Mouse (Mus musculus): Measurements from ENCODE around the gene Rab31.

The Rab31 gene

GRCm38 (mm10) chr17:65669061-65669460 is 103.5 kb downstream of the Rab31 start:
- DNase-seq (ENCODE audit: extremely low read depth, insufficient read length, low spot score) = no peak

DNA sequence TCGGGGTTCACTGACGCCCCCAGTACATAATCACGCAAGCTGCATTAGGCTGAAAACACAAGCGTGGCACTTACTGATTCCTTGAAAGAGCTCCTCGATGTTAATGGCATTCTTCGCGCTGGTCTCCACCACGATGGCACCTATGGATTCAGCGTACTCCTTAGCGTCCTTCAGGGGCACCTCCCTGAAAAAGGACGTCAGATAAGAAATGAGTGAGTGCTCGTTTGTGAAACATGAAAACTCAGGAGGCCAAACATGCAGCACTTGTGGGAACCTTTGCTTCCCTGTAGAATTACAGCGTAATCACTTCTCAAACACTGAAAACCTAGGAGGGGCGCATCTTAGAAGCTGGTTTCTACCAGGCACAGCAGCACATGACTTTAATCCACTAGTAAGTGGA is 104.8 kb downstream of the Rab31 start:
- DNase-seq (ENCODE audit: extremely low read depth, insufficient read length, low spot score) = no peak

DNA sequence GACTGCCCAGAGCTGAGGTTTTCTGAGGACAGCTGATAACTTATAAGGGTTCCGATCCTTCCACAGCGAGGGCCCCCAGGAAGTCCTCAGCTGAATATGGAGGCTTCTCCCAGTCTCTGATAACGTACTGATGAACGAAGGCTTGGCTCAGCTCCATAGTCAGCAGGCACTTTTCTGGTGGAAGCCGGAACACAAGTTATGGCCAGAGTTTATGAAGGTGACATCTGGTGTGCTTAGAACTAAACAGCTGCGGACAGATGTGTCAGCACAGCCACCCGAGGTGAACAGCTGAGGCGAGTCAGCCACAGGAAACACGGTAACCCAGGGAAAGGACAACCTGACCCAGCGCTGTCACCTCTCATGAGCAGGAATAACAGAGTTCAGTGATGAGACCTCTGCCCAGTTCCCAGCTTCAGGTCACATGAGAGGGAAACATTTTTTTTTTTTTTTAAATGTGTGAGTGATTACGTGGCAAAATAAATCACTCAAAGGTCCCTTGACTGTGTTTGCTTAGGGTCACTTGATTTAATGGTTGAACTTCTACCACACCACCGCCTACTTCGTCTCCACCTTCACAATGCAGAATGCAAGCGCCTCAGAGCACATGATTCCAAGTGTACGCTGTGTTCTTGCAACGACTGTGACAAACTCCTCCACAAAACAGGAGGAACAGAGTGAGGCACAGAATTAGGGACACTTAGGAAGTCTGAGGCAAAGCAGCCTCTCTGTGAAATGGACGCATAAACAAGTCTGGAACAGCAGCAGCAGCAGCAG is 106.0 kb downstream of the Rab31 start:
- no peak for DNase-seq (ENCODE audit: extremely low read depth, insufficient read length, low spot score)

- DNase-seq (ENCODE audit: extremely low read depth, insufficient read length, low spot score) = no peak
Observed at GRCm38 (mm10) chr17:65665786-65666387, 106.7 kb downstream of the Rab31 start.

DNA sequence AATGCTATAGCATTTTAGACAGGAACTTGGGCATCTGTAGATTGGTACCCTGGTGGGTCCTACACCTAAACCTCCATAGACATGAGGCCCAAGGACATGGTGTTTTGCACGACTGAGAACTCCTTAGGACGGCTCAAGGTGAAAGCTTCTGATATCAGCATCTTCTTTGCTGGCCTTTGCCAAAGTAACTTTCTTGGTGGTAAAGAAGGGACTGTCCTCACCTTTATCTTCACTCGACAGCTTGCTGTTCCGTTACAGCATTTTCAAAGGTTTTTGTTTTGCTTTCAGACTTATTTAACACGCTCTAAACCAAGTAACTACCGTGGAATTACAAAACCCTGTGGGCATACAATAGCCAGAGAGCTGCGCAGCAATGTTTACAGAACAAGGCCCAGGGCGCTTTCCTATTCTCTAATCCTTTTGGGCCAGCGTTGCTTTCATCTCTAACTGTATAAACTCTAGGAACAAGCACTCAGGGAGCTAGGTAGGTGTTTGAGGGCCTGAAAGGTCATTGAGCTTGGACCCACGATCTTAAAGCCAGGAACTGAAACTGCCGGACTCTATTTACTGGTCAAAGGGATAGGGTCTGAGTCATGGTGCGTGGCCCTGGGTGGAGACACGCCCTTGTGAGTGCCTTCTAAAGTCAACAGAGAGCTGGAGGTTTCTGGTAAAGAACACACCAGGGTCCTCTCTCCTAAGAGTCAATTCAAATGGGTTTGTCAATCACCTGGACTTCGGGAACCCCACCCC is 109.0 kb downstream of the Rab31 start:
- DNase-seq (ENCODE audit: extremely low read depth, insufficient read length, low spot score) = no peak

- no peak for DNase-seq (ENCODE audit: extremely low read depth, insufficient read length, low spot score)
Observed at GRCm38 (mm10) chr17:65662662-65663061, 109.9 kb downstream of the Rab31 start.

DNA sequence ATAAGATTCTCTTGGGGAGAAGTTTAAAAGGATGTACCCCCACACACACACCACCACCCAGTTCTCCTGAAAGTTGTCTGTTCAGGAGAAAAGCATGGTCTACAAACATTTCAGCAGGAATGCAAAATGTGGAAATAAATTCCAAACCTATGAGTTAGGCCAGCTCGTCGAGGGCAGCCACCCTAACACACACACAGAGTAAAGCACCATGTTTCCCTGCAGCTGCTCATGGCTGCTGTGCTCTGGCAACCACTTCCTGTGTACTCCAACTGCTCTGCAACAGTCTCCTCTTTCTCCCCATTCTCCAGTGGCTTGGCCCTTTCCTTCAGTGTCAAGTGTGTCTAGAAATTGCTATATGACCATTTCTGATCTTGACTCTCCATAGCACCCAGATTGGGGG is 114.1 kb downstream of the Rab31 start:
- no peak for DNase-seq (ENCODE audit: extremely low read depth, insufficient read length, low spot score)

DNA sequence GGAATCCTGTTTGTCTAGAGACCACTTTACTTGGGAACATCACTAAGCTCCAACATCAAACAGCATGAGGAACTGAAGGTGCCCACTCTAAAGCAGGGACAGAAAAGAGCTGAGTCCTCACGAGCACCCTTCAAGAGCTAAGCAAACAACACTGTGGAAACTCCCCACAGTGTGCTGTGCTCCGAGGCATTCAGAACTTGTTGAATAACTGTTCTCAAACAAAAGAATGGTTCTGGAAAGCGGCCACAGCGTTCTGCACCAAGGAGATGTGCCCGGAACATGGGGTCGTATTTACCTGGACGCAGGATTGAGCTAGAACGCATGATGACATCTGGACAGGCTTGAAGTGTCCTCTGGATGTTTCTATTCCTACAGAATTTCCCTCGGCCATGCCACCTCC is 114.6 kb downstream of the Rab31 start:
- DNase-seq (ENCODE audit: extremely low read depth, insufficient read length, low spot score) = no peak

- DNase-seq (ENCODE audit: extremely low read depth, insufficient read length, low spot score) = no peak
Observed at GRCm38 (mm10) chr17:65656731-65657130, 115.8 kb downstream of the Rab31 start.

- no peak for DNase-seq (ENCODE audit: extremely low read depth, insufficient read length, low spot score)
Observed at GRCm38 (mm10) chr17:65656076-65656475, 116.5 kb downstream of the Rab31 start.

- no peak for DNase-seq (ENCODE audit: extremely low read depth, insufficient read length, low spot score)
Observed at GRCm38 (mm10) chr17:65655608-65656007, 116.9 kb downstream of the Rab31 start.

GRCm38 (mm10) chr17:65650598-65650997 is 122.0 kb downstream of the Rab31 start:
- no peak for DNase-seq (ENCODE audit: extremely low read depth, insufficient read length, low spot score)

DNA sequence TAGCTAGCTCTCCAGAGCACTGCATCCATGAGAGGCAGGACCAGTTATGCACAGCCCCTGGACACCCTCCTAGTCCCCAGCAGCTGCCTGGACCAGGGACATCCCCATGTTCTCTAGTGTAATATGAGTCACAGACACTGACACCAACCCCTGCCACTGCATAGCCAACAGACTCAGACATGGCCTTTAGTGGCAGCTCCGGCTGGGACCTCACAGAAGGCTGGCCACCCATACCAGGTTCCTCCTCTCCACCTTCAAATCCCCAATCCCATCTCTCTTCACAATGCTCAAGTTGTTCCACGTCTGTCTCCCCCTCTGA is 123.4 kb downstream of the Rab31 start:
- no peak for DNase-seq (ENCODE audit: extremely low read depth, insufficient read length, low spot score)

GRCm38 (mm10) chr17:65648371-65649174 is 124.0 kb downstream of the Rab31 start:
- no peak for DNase-seq (ENCODE audit: extremely low read depth, insufficient read length, low spot score)

DNA sequence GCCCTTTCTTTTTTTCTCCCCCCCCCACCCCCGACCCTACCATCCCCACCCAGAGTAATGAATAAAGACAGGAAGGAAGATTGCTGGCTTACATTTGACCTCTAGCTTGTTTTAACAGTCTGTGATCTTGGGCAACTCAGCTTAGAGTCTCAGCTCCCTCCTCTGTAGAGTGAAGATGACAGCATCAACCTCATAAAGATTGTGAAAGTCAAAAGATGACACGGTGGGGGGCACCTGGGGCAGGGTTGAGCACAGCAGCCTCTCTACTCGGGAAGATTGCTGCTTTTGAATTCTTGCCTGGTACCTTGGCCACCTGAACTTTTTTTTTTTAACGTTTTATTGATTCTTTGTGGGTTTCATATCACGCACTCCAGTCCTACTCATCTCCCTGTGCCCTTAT is 124.6 kb downstream of the Rab31 start:
- DNase-seq (ENCODE audit: extremely low read depth, insufficient read length, low spot score) = no peak

GRCm38 (mm10) chr17:65647226-65647625 is 125.3 kb downstream of the Rab31 start:
- no peak for DNase-seq (ENCODE audit: extremely low read depth, insufficient read length, low spot score)

GRCm38 (mm10) chr17:65643579-65643978 is 129.0 kb downstream of the Rab31 start:
- no peak for DNase-seq (ENCODE audit: extremely low read depth, insufficient read length, low spot score)

GRCm38 (mm10) chr17:65643051-65643521 is 129.5 kb downstream of the Rab31 start:
- DNase-seq (ENCODE audit: extremely low read depth, insufficient read length, low spot score) = no peak

DNA sequence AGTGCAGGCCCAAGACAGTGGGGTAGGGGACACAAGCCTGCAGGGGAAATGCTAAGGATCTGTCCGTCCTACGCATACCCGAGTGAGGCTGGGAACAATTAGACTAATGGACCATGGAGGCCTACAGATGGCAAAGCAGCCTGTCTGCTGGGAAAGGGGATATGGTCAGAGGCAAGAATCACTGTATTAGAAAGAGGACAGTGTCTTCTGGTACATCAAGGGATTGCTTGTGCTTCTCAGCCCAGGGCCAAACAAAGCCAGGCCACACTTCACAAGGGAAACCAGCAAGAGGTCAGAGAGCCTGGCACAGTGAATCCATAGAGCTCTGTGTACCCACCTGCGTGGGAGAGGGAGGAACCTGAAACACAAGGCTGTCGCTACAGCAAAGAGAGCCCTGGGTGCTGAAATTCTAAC is 130.0 kb downstream of the Rab31 start:
- DNase-seq (ENCODE audit: extremely low read depth, insufficient read length, low spot score) = no peak

GRCm38 (mm10) chr17:65641734-65642218 is 130.8 kb downstream of the Rab31 start, which contains the start of gene Txndc2:
Txndc2 (minus strand) TSS chr17:65642168.
- no peak for DNase-seq (ENCODE audit: extremely low read depth, insufficient read length, low spot score)

DNA sequence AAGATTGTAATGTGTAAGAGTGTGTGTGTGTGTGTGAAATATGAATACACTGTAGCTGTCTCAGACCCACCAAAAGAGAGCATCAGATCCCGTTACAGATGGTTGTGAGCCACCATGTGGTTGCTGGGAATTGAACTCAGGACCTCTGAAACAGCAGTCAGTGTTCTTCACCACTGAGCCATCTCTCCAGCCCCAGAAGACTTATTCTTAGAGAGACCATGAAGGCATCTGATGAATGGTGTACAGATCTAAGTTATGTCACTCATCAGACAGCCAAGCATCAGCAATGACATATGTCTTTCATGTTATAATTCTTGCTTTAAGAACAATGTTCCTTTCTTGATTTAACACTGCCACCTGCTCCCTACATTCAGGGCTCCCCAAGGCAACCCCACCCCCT is 133.4 kb downstream of the Rab31 start:
- DNase-seq (ENCODE audit: extremely low read depth, insufficient read length, low spot score) = no peak

Measured in 3134 (cell line).